Mouse (Mus musculus) urinary bladder, postnatal 36 days (tissue): ENCODE measurements at regions not wholly inside any gene's neighbourhood (a gene's known extent, or its start where the extent isn't known, plus 50 kb on each side); places are given as distances from the start of the nearest gene placed in this dataset.

Experiments
- DNase-seq, 2 experiments: peaks; one replicate each; pipeline ENCODE4 v3.0.0; 2022; ENCODE audit warnings: low spot score in 2 of 2, mixed read lengths in 1 of 2

DNA sequence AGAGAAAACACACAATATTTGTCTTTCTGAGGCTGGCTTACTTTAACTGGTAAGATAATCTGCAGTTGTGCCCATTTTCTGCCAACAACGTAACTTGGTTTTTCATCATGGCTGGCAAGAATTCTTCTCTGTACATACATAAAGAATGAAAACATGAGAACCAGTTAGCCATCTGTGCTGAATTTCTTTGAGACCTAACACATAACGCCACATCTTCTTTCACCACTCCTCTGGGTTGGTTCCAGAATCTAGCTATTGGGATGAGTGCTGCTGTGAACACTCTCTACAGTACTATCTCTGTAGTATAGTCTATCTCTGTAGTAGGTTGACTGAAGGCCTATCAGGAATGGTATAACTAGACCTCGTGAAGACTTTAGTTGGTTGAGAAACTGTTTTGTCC is 132.1 kb downstream of the 1700020N01Rik start:
- no peak for DNase-seq

- DNase-seq = no peak
Measured at GRCm38 (mm10) chr10:21740256-21740655, 141.7 kb upstream of the Sgk1 start.

DNA sequence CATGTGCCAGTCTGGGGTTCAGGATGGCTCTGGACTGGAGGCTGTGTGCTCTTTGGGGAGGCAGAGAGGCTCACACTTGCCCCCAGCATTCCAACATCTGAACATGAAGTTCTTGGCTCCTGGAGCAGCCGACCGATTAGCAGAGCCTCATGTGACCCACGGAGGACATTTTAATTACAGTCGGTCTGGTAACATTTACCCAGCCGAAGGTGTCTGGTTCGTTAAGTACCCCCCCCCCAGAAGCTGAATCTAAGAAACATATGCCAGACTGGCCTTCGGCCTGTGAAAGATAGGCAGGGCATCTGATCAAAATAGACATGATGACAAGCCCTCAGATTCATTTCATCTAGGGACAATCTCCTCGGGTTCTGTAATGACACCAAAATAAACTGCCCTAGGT is 140.4 kb upstream of the Sgk1 start:
- no peak for DNase-seq

- DNase-seq = no peak
Measured at GRCm38 (mm10) chr10:21741976-21742745, 139.8 kb upstream of the Sgk1 start.

DNA sequence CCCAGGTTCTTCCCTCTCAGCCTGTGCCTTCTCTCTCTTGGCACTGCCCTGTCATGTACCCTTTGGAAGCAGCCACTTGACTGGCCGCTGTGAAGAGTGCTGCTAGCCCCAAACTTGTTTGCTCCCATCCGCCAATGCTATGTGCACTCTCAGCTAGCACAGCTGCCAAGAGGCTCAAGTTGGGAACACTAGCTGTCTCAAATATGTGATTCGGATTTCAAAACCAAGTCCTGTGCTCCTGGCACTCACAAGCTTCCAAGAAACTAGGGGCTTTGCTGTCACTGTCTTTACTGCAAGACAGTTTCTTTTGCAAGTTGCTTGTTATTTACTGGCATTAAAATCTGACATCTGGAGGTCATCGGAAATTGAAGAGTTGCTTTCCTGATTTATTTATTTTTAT is 138.6 kb upstream of the Sgk1 start:
- peak in 1 of 2 experiments; percentile 14 for DNase-seq

- no peak for DNase-seq
Measured at GRCm38 (mm10) chr10:21744341-21744955, 137.5 kb upstream of the Sgk1 start.

- DNase-seq = no peak
Measured at GRCm38 (mm10) chr10:21745940-21746487, 136.0 kb upstream of the Sgk1 start.

- DNase-seq = no peak
Measured at GRCm38 (mm10) chr10:21746713-21747112, 135.3 kb upstream of the Sgk1 start.

DNA sequence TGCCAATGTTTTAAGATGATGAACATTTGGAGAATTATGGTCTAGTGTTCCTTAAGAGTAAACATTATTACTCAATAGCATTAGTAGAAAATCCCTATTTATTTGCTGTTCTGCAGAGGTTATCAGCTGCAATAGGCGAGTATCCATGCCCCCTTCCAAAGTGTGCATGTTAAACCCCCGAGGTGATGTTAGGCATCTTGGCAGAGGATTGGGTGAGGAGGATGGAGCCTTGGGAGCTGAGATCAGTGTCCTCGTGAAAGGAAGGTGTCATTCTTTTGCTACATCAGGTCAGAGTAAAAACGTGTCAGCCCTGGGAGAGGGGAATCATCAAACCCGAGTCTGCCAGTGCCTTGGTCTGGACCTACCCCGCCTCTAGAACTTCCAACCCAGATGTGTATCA is 130.7 kb upstream of the Sgk1 start:
- no peak for DNase-seq

DNA sequence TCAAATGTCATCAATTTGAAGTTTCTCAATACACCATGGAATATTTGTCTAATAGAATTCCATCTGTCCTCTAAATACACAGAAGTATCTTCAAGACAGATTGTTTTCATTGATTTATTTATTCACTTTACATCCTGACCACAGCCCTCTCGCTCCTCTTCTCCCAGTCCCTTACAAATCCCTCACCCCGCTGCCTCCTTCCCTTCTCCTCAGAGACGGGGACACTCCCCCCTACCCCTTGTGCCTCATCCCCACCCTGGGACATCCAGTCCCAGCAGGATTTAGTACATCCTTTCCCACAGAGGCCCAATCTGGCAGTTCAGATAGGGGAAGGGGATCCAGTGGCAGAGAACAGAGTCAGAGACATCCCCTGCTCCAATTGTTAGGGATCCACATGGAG is 129.6 kb upstream of the Sgk1 start:
- DNase-seq = no peak

- no peak for DNase-seq
Measured at GRCm38 (mm10) chr10:21754763-21755548, 127.0 kb upstream of the Sgk1 start.

DNA sequence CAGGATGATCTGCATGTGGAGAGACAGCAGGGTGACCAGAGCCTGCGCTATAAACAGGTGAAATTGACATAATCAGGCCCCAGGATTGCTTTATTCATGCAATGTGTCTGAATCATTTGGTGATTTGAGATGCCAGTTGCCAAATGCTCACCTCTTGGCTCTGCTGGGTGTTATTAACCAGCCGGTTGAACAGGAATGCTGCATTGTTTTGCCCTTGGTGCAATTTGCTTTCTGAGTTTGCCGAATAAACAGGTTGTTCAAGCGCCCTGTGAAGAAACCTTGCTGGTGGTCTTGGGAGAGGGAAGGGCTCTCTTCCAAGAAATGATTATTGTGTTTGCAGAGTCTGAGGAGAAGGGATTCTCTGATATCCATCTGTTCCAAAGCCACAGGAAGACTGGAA is 126.3 kb upstream of the Sgk1 start:
- DNase-seq = no peak

GRCm38 (mm10) chr10:21756811-21757210 is 125.2 kb upstream of the Sgk1 start:
- no peak for DNase-seq

- no peak for DNase-seq
Measured at GRCm38 (mm10) chr10:21758122-21758521, 123.9 kb upstream of the Sgk1 start.

DNA sequence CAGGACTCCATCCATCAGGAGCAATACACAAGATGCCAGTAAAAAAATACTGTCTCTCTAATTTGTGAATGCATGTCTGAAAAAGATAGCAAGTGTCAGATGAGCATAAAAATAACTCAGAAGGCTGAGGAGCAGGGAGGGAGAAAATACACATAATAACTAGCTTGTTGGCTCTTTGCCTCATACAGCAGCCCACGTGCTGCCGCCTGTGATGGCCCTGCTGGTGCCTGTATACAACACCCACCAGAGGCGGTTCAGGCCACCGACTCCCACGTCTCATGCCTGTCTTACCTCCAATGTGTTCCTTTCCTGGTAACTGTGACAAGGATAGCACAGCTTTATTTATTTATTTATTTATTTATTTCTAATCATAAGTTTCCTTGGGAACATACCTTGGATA is 119.5 kb upstream of the Sgk1 start:
- no peak for DNase-seq

- DNase-seq = no peak
Measured at GRCm38 (mm10) chr10:21763017-21763964, 118.7 kb upstream of the Sgk1 start.

GRCm38 (mm10) chr10:21764090-21764489 is 117.9 kb upstream of the Sgk1 start:
- no peak for DNase-seq

DNA sequence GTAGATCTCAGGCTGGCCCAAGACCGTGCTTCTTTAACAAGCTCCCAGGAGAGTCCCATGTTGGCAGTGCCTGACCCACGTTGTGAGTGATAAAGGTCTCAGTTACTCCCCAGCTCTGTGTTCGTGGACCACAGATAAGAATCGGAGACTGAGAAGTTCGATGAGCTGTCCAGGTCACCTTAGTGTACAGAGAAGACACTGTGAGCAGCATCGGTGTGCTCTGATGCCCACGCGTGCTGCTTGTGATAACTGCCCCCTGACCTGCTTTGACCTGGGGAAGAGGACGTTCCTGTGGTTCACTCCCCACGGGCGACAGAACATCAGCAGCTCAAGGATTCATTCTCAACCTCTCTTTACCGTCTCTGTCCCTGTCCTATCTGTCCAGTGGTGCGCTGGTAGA is 117.1 kb upstream of the Sgk1 start:
- no peak for DNase-seq

DNA sequence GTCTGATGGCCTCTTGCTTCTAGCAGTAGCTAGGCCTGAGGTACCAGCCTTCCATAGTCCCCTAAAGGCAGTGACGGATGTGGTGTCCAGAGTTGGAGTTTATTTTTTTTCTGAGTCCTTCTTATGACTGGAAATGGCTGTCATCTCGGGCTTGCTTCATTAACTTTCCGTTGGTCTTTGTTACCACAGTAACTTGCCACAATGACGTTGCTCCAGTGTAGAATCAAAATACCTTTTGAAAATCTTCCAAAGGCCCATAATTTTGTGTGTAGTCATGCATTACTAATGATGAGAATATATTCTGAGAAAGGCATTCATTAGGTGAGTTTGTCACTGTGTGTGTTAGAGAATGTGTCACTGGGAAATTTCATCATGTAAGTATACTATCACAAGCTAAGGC is 108.4 kb upstream of the Sgk1 start:
- no peak for DNase-seq

DNA sequence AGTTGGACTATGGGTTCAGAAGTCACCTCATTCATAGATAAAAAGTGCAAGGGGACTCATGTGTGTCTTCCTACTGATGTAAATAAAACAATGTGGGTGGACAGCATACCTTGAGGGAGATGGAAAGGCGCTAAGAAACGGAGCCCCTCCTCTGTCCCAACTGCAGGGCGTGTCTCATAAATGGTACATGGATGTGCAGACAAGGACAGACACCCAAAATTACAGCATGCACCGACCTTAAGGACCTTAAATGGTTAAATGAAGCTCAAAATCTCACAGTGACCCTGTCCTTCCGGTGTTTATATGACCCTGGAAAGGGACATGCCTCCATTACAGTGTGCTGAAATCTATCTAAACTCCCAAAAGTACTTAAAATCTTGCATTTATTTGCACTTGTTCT is 106.5 kb upstream of the Sgk1 start:
- no peak for DNase-seq
